Mouse (Mus musculus): ENCODE results near the gene Mrps35. TPM values are rescaled to one million over a fixed set of nuclear protein-coding genes. Genes with fewer than 3 reads are reported as not detected.

Mrps35 gene
- total RNA-seq, 1 experiment: 63.4 TPM

DNA sequence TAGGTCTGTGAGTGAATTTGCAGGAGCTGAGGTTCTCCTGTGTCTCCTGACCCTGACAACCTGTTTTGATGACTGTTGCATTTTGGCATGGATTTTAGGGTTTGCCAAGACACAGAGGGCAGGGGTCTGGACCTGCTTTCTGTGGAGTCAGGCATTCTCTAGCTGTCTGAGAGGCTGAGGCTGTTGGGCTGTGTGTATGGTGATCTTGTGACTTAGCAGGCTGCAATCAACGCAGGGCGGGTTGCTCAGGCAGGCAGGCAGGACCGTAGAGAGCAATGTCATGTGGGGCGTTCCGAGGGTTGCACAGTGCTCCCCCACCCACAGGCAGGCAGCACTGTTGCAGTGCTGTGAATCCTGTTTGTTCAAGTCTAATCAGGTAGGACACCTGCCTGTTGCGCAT lies 64.2 kb downstream of the Mrps35 start:
- no peak for DNase-seq (ENCODE audit: low read depth, low spot score)
- no peak overlapping the region for H3K4me3 ChIP-seq (ENCODE audit: insufficient read depth in 1 of 2, low read depth in 1 of 2, low read length in 2 of 2, poor library complexity in 1 of 2, severe bottlenecking in 1 of 2)
- in situ Hi-C loops (cut with MboI; ENCODE audit: low sequenced_read_pairs in 2 of 2, unreplicated experiment in 2 of 2): no loop called here
- TF ChIP-seq ZNF384 (IDR thresholded peaks at IDR 0.05; ENCODE audit: low read depth, low read length) (no peak), HCFC1 (IDR thresholded peaks at IDR 0.05; ENCODE audit: borderline replicate concordance, insufficient read depth, low read length) (no peak), MAFK (IDR thresholded peaks at IDR 0.05; ENCODE audit: insufficient read depth, low read depth, low read length) (no peak), ZC3H11A (IDR thresholded peaks at IDR 0.05; ENCODE audit: borderline replicate concordance, low read depth, low read length) (no peak), CHD2 (IDR thresholded peaks at IDR 0.05; ENCODE audit: low read depth, low read length) (no peak)
- H3K27ac ChIP-seq (ENCODE audit: insufficient read depth, low read depth, low read length, poor library complexity, severe bottlenecking): no peak overlapping the region
- H3K36me3 ChIP-seq (ENCODE audit: control insufficient read depth, insufficient read depth, low read length, poor library complexity, severe bottlenecking): peaks cover 7% of the 10 kb centered on the region; the same call in 1 of the 2 replicates
- H3K4me1 ChIP-seq (ENCODE audit: control insufficient read depth in 2 of 2, insufficient read depth in 2 of 2, low read length in 2 of 2, poor library complexity in 1 of 2): peaks cover 0 to 3% of the 10 kb centered on the region in 2 experiments; a peak in 1 of 4 replicates
- no peak overlapping the region for H3K9ac ChIP-seq (ENCODE audit: insufficient read depth, low read depth, low read length, poor library complexity, severe bottlenecking)
- no peaks in the 10 kb centered on the region for H3K9me3 ChIP-seq (ENCODE audit: control insufficient read depth, insufficient read depth, low read depth, low read length)

DNA sequence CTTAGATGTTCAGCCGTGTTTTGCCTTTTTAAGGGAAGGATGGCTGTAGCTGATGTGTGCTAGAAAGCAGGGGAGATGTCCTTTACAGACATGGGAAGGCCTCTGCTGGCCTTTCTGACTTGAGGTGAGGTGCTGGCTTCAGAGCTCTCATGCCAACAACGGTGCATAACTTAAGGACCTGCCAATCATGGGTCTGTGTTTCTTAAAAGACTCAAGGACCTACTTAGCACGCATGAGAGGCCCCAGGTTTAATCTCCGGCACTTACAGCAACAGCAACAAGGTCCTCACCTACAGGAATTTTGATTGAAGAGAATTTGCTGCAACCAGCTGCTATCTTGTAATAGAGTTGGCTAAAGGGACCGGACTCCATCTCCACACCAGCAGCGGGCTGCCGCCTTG lies 66.7 kb downstream of the Mrps35 start:
- H3K36me3 ChIP-seq (ENCODE audit: control insufficient read depth, insufficient read depth, low read length, poor library complexity, severe bottlenecking): peaks cover 7% of the 10 kb centered on the region; the same call in 1 of the 2 replicates
- no peak overlapping the region for H3K4me3 ChIP-seq (ENCODE audit: insufficient read depth in 1 of 2, low read depth in 1 of 2, low read length in 2 of 2, poor library complexity in 1 of 2, severe bottlenecking in 1 of 2)
- DNase-seq (ENCODE audit: low read depth, low spot score): no peak
- in situ Hi-C loops (cut with MboI; ENCODE audit: low sequenced_read_pairs in 2 of 2, unreplicated experiment in 2 of 2): no loop called here
- H3K9ac ChIP-seq (ENCODE audit: insufficient read depth, low read depth, low read length, poor library complexity, severe bottlenecking): no peak overlapping the region
- H3K4me1 ChIP-seq (ENCODE audit: control insufficient read depth in 2 of 2, insufficient read depth in 2 of 2, low read length in 2 of 2, poor library complexity in 1 of 2): peaks cover 0 to 3% of the 10 kb centered on the region in 2 experiments; a peak in 2 of 4 replicates
- H3K9me3 ChIP-seq (ENCODE audit: control insufficient read depth, insufficient read depth, low read depth, low read length): no peaks in the 10 kb centered on the region
- no peak overlapping the region for H3K27ac ChIP-seq (ENCODE audit: insufficient read depth, low read depth, low read length, poor library complexity, severe bottlenecking)
- no peak for TF ChIP-seq CHD2 (IDR thresholded peaks at IDR 0.05; ENCODE audit: low read depth, low read length)
- TF ChIP-seq ZNF384 (IDR thresholded peaks at IDR 0.05; ENCODE audit: low read depth, low read length): no peak
- TF ChIP-seq HCFC1 (IDR thresholded peaks at IDR 0.05; ENCODE audit: borderline replicate concordance, insufficient read depth, low read length): no peak
- no peak for TF ChIP-seq ZC3H11A (IDR thresholded peaks at IDR 0.05; ENCODE audit: borderline replicate concordance, low read depth, low read length)
- no peak for TF ChIP-seq MAFK (IDR thresholded peaks at IDR 0.05; ENCODE audit: insufficient read depth, low read depth, low read length)

DNA sequence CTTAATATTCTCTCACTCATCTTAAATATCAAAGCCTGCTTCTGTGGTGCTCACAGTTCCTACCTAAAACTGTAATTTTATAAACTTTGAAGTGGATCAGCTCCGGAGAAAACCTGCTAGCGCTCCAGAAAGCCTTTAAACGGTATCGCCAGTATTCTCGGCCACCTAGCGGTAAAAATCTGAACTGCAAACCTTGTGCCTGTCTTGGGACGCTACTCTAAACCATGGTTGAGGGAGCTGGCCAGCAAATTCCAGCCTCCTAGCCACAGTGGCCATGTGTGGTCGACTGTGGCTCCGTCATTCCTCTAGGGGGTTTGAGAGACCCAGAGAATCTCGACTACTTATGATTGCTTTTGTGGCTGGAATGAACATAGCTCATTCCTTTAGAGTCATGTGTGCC lies 74.0 kb downstream of the Mrps35 start:
- TF ChIP-seq ZC3H11A (IDR thresholded peaks at IDR 0.05; ENCODE audit: borderline replicate concordance, low read depth, low read length): peak; percentile 65
- no peak for TF ChIP-seq ZNF384 (IDR thresholded peaks at IDR 0.05; ENCODE audit: low read depth, low read length)
- Histone ChIP-seq H3K36me3 (ENCODE audit: control insufficient read depth, insufficient read depth, low read length, poor library complexity, severe bottlenecking) (no peaks in the 10 kb centered on the region), H3K9ac (ENCODE audit: insufficient read depth, low read depth, low read length, poor library complexity, severe bottlenecking) (no peak overlapping the region), H3K4me1 (ENCODE audit: control insufficient read depth in 2 of 2, insufficient read depth in 2 of 2, low read length in 2 of 2, poor library complexity in 1 of 2) (no peaks in the 10 kb centered on the region; a peak in 1 of 4 replicates), H3K4me3 (ENCODE audit: insufficient read depth in 1 of 2, low read depth in 1 of 2, low read length in 2 of 2, poor library complexity in 1 of 2, severe bottlenecking in 1 of 2) (no peak overlapping the region), H3K27ac (ENCODE audit: insufficient read depth, low read depth, low read length, poor library complexity, severe bottlenecking) (no peak overlapping the region), H3K9me3 (ENCODE audit: control insufficient read depth, insufficient read depth, low read depth, low read length) (no peaks in the 10 kb centered on the region)
- peak; percentile 83 for DNase-seq (ENCODE audit: low read depth, low spot score)
- in situ Hi-C loops (cut with MboI; ENCODE audit: low sequenced_read_pairs in 2 of 2, unreplicated experiment in 2 of 2): no loop called here

DNA sequence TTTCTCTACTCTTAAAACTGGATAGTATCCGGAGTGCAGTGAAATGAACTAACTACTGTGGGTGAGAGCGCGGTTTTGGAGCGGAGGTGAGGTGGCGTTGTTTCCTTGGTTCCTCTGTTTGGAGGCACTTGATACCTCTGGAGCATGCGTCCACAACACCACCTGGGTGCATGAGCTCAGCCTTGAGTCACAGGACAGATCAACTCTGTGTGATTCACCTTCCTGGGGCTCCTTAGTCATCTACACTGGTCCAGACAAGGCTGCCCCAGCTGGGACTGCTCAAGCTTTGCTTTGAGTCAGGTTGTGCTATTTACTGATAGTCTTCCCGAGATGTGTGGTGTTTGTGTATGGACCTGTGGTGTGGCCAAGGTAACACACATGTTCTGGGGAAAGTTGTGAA lies 75.2 kb downstream of the Mrps35 start:
- no peak overlapping the region for H3K4me3 ChIP-seq (ENCODE audit: insufficient read depth in 1 of 2, low read depth in 1 of 2, low read length in 2 of 2, poor library complexity in 1 of 2, severe bottlenecking in 1 of 2)
- no peaks in the 10 kb centered on the region for H3K36me3 ChIP-seq (ENCODE audit: control insufficient read depth, insufficient read depth, low read length, poor library complexity, severe bottlenecking)
- H3K9ac ChIP-seq (ENCODE audit: insufficient read depth, low read depth, low read length, poor library complexity, severe bottlenecking): no peak overlapping the region
- TF ChIP-seq CHD2 (IDR thresholded peaks at IDR 0.05; ENCODE audit: low read depth, low read length) (no peak), HCFC1 (IDR thresholded peaks at IDR 0.05; ENCODE audit: borderline replicate concordance, insufficient read depth, low read length) (no peak), ZC3H11A (IDR thresholded peaks at IDR 0.05; ENCODE audit: borderline replicate concordance, low read depth, low read length) (no peak), MAFK (IDR thresholded peaks at IDR 0.05; ENCODE audit: insufficient read depth, low read depth, low read length) (no peak), ZNF384 (IDR thresholded peaks at IDR 0.05; ENCODE audit: low read depth, low read length) (no peak)
- in situ Hi-C loops (cut with MboI; ENCODE audit: low sequenced_read_pairs in 2 of 2, unreplicated experiment in 2 of 2): no loop called here
- no peak for DNase-seq (ENCODE audit: low read depth, low spot score)
- H3K4me1 ChIP-seq (ENCODE audit: control insufficient read depth in 2 of 2, insufficient read depth in 2 of 2, low read length in 2 of 2, poor library complexity in 1 of 2): no peaks in the 10 kb centered on the region; a peak in 1 of 4 replicates
- no peak overlapping the region for H3K27ac ChIP-seq (ENCODE audit: insufficient read depth, low read depth, low read length, poor library complexity, severe bottlenecking)
- H3K9me3 ChIP-seq (ENCODE audit: control insufficient read depth, insufficient read depth, low read depth, low read length): no peaks in the 10 kb centered on the region

DNA sequence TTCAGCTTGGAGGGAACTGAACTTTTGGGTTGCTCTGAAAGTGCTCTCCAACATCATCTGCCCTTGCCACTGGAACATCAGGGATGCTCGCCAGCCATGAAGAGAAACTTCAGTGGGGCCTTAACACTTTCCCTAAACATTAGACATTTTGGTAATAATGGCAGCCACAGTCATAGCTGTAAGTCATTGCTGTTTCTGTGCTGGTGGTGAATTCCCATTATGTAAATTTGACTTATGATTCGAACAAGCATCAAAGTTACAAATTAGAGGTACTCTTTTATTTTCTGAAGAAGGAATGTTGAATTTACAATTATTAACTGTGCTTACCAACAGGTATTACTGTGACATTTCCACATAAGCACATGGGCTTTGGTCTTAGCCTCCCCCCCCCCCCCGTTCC lies 75.6 kb downstream of the Mrps35 start:
- Histone ChIP-seq H3K4me1 (ENCODE audit: control insufficient read depth in 2 of 2, insufficient read depth in 2 of 2, low read length in 2 of 2, poor library complexity in 1 of 2) (no peaks in the 10 kb centered on the region; a peak in 1 of 4 replicates), H3K36me3 (ENCODE audit: control insufficient read depth, insufficient read depth, low read length, poor library complexity, severe bottlenecking) (no peaks in the 10 kb centered on the region), H3K4me3 (ENCODE audit: insufficient read depth in 1 of 2, low read depth in 1 of 2, low read length in 2 of 2, poor library complexity in 1 of 2, severe bottlenecking in 1 of 2) (no peak overlapping the region), H3K27ac (ENCODE audit: insufficient read depth, low read depth, low read length, poor library complexity, severe bottlenecking) (no peak overlapping the region), H3K9me3 (ENCODE audit: control insufficient read depth, insufficient read depth, low read depth, low read length) (no peaks in the 10 kb centered on the region), H3K9ac (ENCODE audit: insufficient read depth, low read depth, low read length, poor library complexity, severe bottlenecking) (no peak overlapping the region)
- in situ Hi-C loops (cut with MboI; ENCODE audit: low sequenced_read_pairs in 2 of 2, unreplicated experiment in 2 of 2): no loop called here
- TF ChIP-seq ZC3H11A (IDR thresholded peaks at IDR 0.05; ENCODE audit: borderline replicate concordance, low read depth, low read length): no peak
- no peak for TF ChIP-seq ZNF384 (IDR thresholded peaks at IDR 0.05; ENCODE audit: low read depth, low read length)
- TF ChIP-seq MAFK (IDR thresholded peaks at IDR 0.05; ENCODE audit: insufficient read depth, low read depth, low read length): no peak
- TF ChIP-seq CHD2 (IDR thresholded peaks at IDR 0.05; ENCODE audit: low read depth, low read length): no peak
- no peak for TF ChIP-seq HCFC1 (IDR thresholded peaks at IDR 0.05; ENCODE audit: borderline replicate concordance, insufficient read depth, low read length)
- no peak for DNase-seq (ENCODE audit: low read depth, low spot score)

Measured in ES-E14 (cell line).